Mouse (Mus musculus): ENCODE results near the gene Igf1r.

DNA sequence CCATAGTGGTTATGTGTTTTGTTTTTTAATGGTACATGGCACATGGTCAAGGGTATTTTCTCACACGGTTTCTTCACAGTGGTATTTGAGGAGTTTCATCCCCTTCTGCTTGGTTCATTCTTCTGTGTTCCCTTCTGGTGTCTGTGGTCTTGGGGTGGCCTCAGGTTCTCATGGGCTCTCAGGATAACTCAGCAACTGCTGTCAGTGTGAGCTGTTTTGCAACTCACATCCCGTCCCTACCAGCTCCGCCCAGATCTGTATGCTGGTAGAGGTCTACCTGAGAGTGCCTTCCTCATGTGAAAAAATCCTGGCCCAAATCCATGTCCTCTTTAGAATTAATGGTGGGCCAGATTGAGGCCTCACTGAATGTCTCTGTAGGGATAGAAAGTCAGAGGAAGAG, 104.4 kb downstream of the Igf1r start:
- TF ChIP-seq ZNF384 (IDR thresholded peaks at IDR 0.05; ENCODE audit: low read depth, low read length) = no peak
- no peak for TF ChIP-seq CHD2 (IDR thresholded peaks at IDR 0.05; ENCODE audit: low read depth, low read length)
- TF ChIP-seq HCFC1 (IDR thresholded peaks at IDR 0.05; ENCODE audit: borderline replicate concordance, insufficient read depth, low read length) = no peak
